Mouse (Mus musculus) thymus, postnatal 36 days (tissue): ENCODE measurements around the gene Podnl1.

Source experiments
- DNase-seq, 2 experiments: peaks; one replicate each; pipeline ENCODE4 v3.0.0; 2022; ENCODE audit warnings: mixed read lengths in 2 of 2

Podnl1 gene

GRCm38 (mm10) chr8:84125656-84126055 is at the start of gene Podnl1:
Gene Podnl1, plus strand, starts transcription at chr8:84125989.
- DNase-seq = no peak

GRCm38 (mm10) chr8:84076412-84076811 is 49.4 kb upstream of the Podnl1 start:
- no peak for DNase-seq

GRCm38 (mm10) chr8:84076849-84077248 is 48.9 kb upstream of the Podnl1 start:
- no peak for DNase-seq

- no peak for DNase-seq
Observed at GRCm38 (mm10) chr8:84079206-84079605, 46.6 kb upstream of the Podnl1 start.

- DNase-seq = no peak
Observed at GRCm38 (mm10) chr8:84083829-84084241, 42.0 kb upstream of the Podnl1 start.

GRCm38 (mm10) chr8:84084341-84085115 is 41.3 kb upstream of the Podnl1 start:
- DNase-seq = no peak

GRCm38 (mm10) chr8:84087156-84087555 is 38.6 kb upstream of the Podnl1 start:
- DNase-seq = no peak

- DNase-seq = no peak
Observed at GRCm38 (mm10) chr8:84087821-84088220, 38.0 kb upstream of the Podnl1 start.

GRCm38 (mm10) chr8:84089277-84089676 is 36.5 kb upstream of the Podnl1 start:
- DNase-seq = no peak

- DNase-seq = no peak
Observed at GRCm38 (mm10) chr8:84090585-84090984, 35.2 kb upstream of the Podnl1 start.

GRCm38 (mm10) chr8:84096061-84096460 is 29.7 kb upstream of the Podnl1 start:
- no peak for DNase-seq

GRCm38 (mm10) chr8:84098376-84098775 is 27.4 kb upstream of the Podnl1 start:
- DNase-seq = no peak

- no peak for DNase-seq
Observed at GRCm38 (mm10) chr8:84101476-84102270, 24.1 kb upstream of the Podnl1 start.

- DNase-seq = no peak
Observed at GRCm38 (mm10) chr8:84103601-84104000, 22.2 kb upstream of the Podnl1 start.

GRCm38 (mm10) chr8:84104221-84104620 is 21.6 kb upstream of the Podnl1 start:
- DNase-seq = peak; percentile 86 to 91

- peak; percentile 98 to 99 for DNase-seq
Observed at GRCm38 (mm10) chr8:84104697-84105609, 20.8 kb upstream of the Podnl1 start, which contains the start of gene Dcaf15. Gene Dcaf15, minus strand, starts transcription at chr8:84104768.

GRCm38 (mm10) chr8:84105676-84106075 is 20.1 kb upstream of the Podnl1 start:
- no peak for DNase-seq

- no peak for DNase-seq
Observed at GRCm38 (mm10) chr8:84106216-84107040, 19.4 kb upstream of the Podnl1 start.

- DNase-seq = no peak
Observed at GRCm38 (mm10) chr8:84115646-84116045, 10.1 kb upstream of the Podnl1 start.

- DNase-seq = no peak
Observed at GRCm38 (mm10) chr8:84122151-84122550, 3.6 kb upstream of the Podnl1 start.

- peak in 1 of 2 experiments; percentile 36 for DNase-seq
Observed at GRCm38 (mm10) chr8:84126742-84127141, 953 bp downstream of the Podnl1 start.
